Mouse (Mus musculus) heart, adult 2 months (tissue): ENCODE data around the gene Stk40. TPM values are rescaled to one million over a fixed set of nuclear protein-coding genes. Genes with fewer than 3 reads are reported as not detected.
"Not testable (repeated sequence)": the region's sequence is repeated elsewhere in the genome, so short reads cannot be mapped to it uniquely, and the experiment has no call there.

Experiments used
- DNase-seq, 2 experiments: peaks; one replicate each; pipeline ENCODE4 v3.0.0; 2021
- H3K27ac ChIP-seq: fragments of 200-600 bp; 2 replicates; pipeline ENCODE4 v1.8.1; 2022
- H3K27me3 ChIP-seq: fragments of 200-500 bp; 2 replicates; pipeline ENCODE4 v1.6.1; 2012; ENCODE audit warnings: mild to moderate bottlenecking, low read length, inconsistent platforms, mixed read lengths; ENCODE audit not compliant: control insufficient read depth, insufficient read depth
- H3K36me3 ChIP-seq: fragments of 200-500 bp; 2 replicates; pipeline ENCODE4 v1.6.1; 2012; ENCODE audit warnings: low read length, inconsistent platforms; ENCODE audit not compliant: control insufficient read depth, insufficient read depth
- H3K4me1 ChIP-seq: fragments of 200-500 bp; 2 replicates; pipeline ENCODE4 v1.6.1; 2011; ENCODE audit warnings: low read length; ENCODE audit not compliant: control insufficient read depth, insufficient read depth
- H3K4me3 ChIP-seq: fragments of 200-600 bp; 2 replicates; pipeline ENCODE4 v1.8.1; 2022
- H3K79me2 ChIP-seq: fragments of 200-500 bp; replicated peaks from 2 replicates; pipeline ENCODE4 v1.6.1; 2012; ENCODE audit warnings: mild to moderate bottlenecking, inconsistent platforms, low read length, moderate library complexity, mixed read lengths; ENCODE audit not compliant: control insufficient read depth, insufficient read depth
- H3K9ac ChIP-seq: fragments of 200-500 bp; 2 replicates; pipeline ENCODE4 v1.6.1; 2012; ENCODE audit warnings: low read depth, mild to moderate bottlenecking, control low read depth, inconsistent platforms, low read length, mixed read lengths
- CTCF ChIP-seq: fragments of 200-600 bp; IDR thresholded peaks from 2 replicates; pipeline ENCODE4 v1.8.1; 2022; ENCODE audit warnings: antibody characterized with exemption, mild to moderate bottlenecking, moderate library complexity
- EP300 ChIP-seq: fragments of 200-500 bp; IDR thresholded peaks from 2 replicates; pipeline ENCODE4 v1.6.1; 2011; ENCODE audit warnings: low read depth, low read length, control low read depth; ENCODE audit not compliant: insufficient read depth
- POLR2A ChIP-seq: fragments of 200-500 bp; IDR thresholded peaks from 2 replicates; pipeline ENCODE4 v1.6.1; 2011; ENCODE audit warnings: mild to moderate bottlenecking, low read depth, low read length, control low read depth; ENCODE audit not compliant: insufficient read depth
- WGBS: fragments of 180-500 bp; shearing (Covaris S2); methylation state at CpG from one replicate; pipeline ENCODE4 v1.1.7; 2018; 5-methylcytosine and 5-hydroxymethylcytosine counted together
- intact Hi-C: fragments of 180-260 bp; cut with DNase I; formaldehyde crosslinking; loops from one replicate; pipeline ENCODE4 v1.15.1; 2025
- polyA plus RNA-seq: library from polyadenylated mRNA; depleted of rRNA; stranded (reverse); fragments of >200 nt; gene quantifications from 2 replicates; pipeline ENCODE4 v1.2.3, GENCODE M21; 2012
- total RNA-seq, 2 experiments: library from RNA; stranded (reverse); gene quantifications; 2 replicates each; pipeline ENCODE4 v1.2.3; 2021

Gene Stk40
- total and polyA plus RNA-seq, 3 experiments = 36.7 to 53.8 (median 41.6) TPM

- DNase-seq, H3K4me1 ChIP-seq, H3K27me3 ChIP-seq, H3K79me2 ChIP-seq, H3K36me3 ChIP-seq, H3K9ac ChIP-seq, H3K4me3 ChIP-seq, intact Hi-C loops: not testable (repeated sequence)
- peak; percentile 16; the same call in 1 of the 2 replicates for TF ChIP-seq CTCF
- 49% methylated on average over 14 of the region's 14 CpGs for WGBS
- peak overlapping the region; percentile 88 for H3K27ac ChIP-seq
Measured at GRCm38 (mm10) chr4:126095622-126096430, 7.9 kb upstream of the Stk40 start.

- Histone ChIP-seq H3K27me3 (no peaks in the 10 kb centered on the region), H3K4me1 (peaks cover 5% of the 10 kb centered on the region), H3K4me3 (peak within 1 kb of the TSS; percentile 80), H3K79me2 (0 out of 2 replicates have a peak, but pooled peaks cover 1% of the 10 kb centered on the region), H3K36me3 (no peaks in the 10 kb centered on the region), H3K9ac (peak within 1 kb of the TSS; percentile 87), H3K27ac (peak within 1 kb of the TSS; percentile 88)
- TF ChIP-seq POLR2A (peak; percentile 88), EP300 (peak; percentile 47; the same call in 1 of the 2 replicates), CTCF (0 out of 2 replicates have a peak, but pooled peaks have one; percentile 4)
- WGBS = 2% methylated on average over 37 of the region's 37 CpGs
- DNase-seq = peak; percentile 94 to 97
- intact Hi-C loops = no loop called here
Measured at GRCm38 (mm10) chr4:126096464-126097111, 7.2 kb upstream of the Stk40 start, which contains the start of gene Lsm10. TSS of gene Lsm10 (plus strand) at chr4:126096623.

GRCm38 (mm10) chr4:126097711-126098253 lies 6.0 kb upstream of the Stk40 start:
- WGBS = 86% methylated on average over 20 of the region's 20 CpGs
- peaks cover 7% of the 10 kb centered on the region for H3K4me1 ChIP-seq
- intact Hi-C loops = no loop called here

GRCm38 (mm10) chr4:126099365-126099764 lies 4.4 kb upstream of the Stk40 start:
- no peak for TF ChIP-seq EP300
- TF ChIP-seq POLR2A = no peak
- no peak for TF ChIP-seq CTCF
- peaks cover 9% of the 10 kb centered on the region for H3K4me1 ChIP-seq

More at GRCm38 (mm10) chr4:126097711-126098253, 6.0 kb upstream of the Stk40 start:
- no peak overlapping the region for H3K4me3 ChIP-seq
- 0 out of 2 replicates have a peak, but pooled peaks cover 3% of the 10 kb centered on the region for H3K36me3 ChIP-seq
- H3K27ac ChIP-seq = no peak overlapping the region
- 0 out of 2 replicates have a peak, but pooled peaks cover 1% of the 10 kb centered on the region for H3K79me2 ChIP-seq
- no peak for DNase-seq
- TF ChIP-seq CTCF = no peak
- no peak for TF ChIP-seq POLR2A
- TF ChIP-seq EP300 = no peak
- no peaks in the 10 kb centered on the region for H3K27me3 ChIP-seq
- no peak overlapping the region for H3K9ac ChIP-seq

GRCm38 (mm10) chr4:126100764-126101163 lies 3.0 kb upstream of the Stk40 start:
- DNase-seq = no peak
- intact Hi-C loops = loop anchor here (5.0 kb wide), 1 partner anchor 162 kb away; the partner anchor contains the start of gene Trappc3
- Histone ChIP-seq H3K79me2 (peaks cover 3% of the 10 kb centered on the region; the same call in 1 of the 2 replicates), H3K27me3 (no peaks in the 10 kb centered on the region), H3K4me3 (no peak overlapping the region), H3K27ac (no peak overlapping the region; the same call in 1 of the 2 replicates), H3K9ac (no peak overlapping the region), H3K36me3 (0 out of 2 replicates have a peak, but pooled peaks cover 3% of the 10 kb centered on the region), H3K4me1 (peaks cover 12% of the 10 kb centered on the region)
- TF ChIP-seq EP300 = no peak
- no peak for TF ChIP-seq CTCF
- no peak for TF ChIP-seq POLR2A
- WGBS = 88% methylated on average over 3 of the region's 3 CpGs

More at GRCm38 (mm10) chr4:126099365-126099764, 4.4 kb upstream of the Stk40 start:
- Histone ChIP-seq H3K79me2 (0 out of 2 replicates have a peak, but pooled peaks cover 2% of the 10 kb centered on the region), H3K27me3 (no peaks in the 10 kb centered on the region), H3K27ac (no peak overlapping the region; the same call in 1 of the 2 replicates), H3K9ac (no peak overlapping the region), H3K36me3 (0 out of 2 replicates have a peak, but pooled peaks cover 3% of the 10 kb centered on the region), H3K4me3 (no peak overlapping the region)
- intact Hi-C loops = no loop called here
- DNase-seq = no peak
- 93% methylated on average over 3 of the region's 3 CpGs for WGBS
